Mouse (Mus musculus) stomach, embryonic 16.5 days (tissue): ENCODE results near the gene Csf1. TPM values are rescaled to one million over a fixed set of nuclear protein-coding genes. Genes with fewer than 3 reads are reported as not detected.

Experiments used
- ATAC-seq: fragments of 200-750 bp; cut with Nextera tagmentation; 2 replicates; pipeline ENCODE4 v1.8.0; 2017; ENCODE audit warnings: moderate number of reproducible peaks, moderate TSS enrichment; ENCODE audit not compliant: insufficient read depth, low FRiP score
- H3K27ac ChIP-seq: fragments of 300-500 bp; sonication (generic); 2 replicates; pipeline ENCODE4 v1.5.1; 2014; ENCODE audit warnings: low read length
- H3K27me3 ChIP-seq: fragments of 300-500 bp; sonication (generic); 2 replicates; pipeline ENCODE4 v1.6.1; 2014; ENCODE audit warnings: low read length, control low read depth, mixed read lengths; ENCODE audit not compliant: control insufficient read depth, insufficient read depth
- H3K36me3 ChIP-seq: fragments of 300-500 bp; sonication (generic); 2 replicates; pipeline ENCODE4 v1.6.1; 2014; ENCODE audit warnings: low read length; ENCODE audit not compliant: control insufficient read depth, insufficient read depth
- H3K4me1 ChIP-seq: fragments of 300-500 bp; sonication (generic); 2 replicates; pipeline ENCODE4 v1.6.1; 2014; ENCODE audit warnings: low read length, control low read depth, mixed read lengths; ENCODE audit not compliant: control insufficient read depth, insufficient read depth
- H3K4me2 ChIP-seq: fragments of 300-500 bp; sonication (generic); 2 replicates; pipeline ENCODE4 v1.6.1; 2014; ENCODE audit warnings: low read depth, low read length, mixed read lengths
- H3K4me3 ChIP-seq: fragments of 300-500 bp; sonication (generic); replicated peaks from 2 replicates; pipeline ENCODE4 v1.5.1; 2014; ENCODE audit warnings: mild to moderate bottlenecking, low read length
- H3K9ac ChIP-seq: fragments of 300-500 bp; sonication (generic); 2 replicates; pipeline ENCODE4 v1.6.1; 2014; ENCODE audit warnings: low read length
- H3K9me3 ChIP-seq: fragments of 300-500 bp; sonication (generic); replicated peaks from 2 replicates; pipeline ENCODE4 v1.6.1; 2016; ENCODE audit warnings: low read length, control low read depth; ENCODE audit not compliant: control insufficient read depth
- WGBS: fragments of 180-500 bp; shearing (Covaris S2); extraction: QIAGEN DNeasy Blood & Tissue Kit; methylation state at CpG from one replicate; pipeline ENCODE4 v1.1.7; 2014; 5-methylcytosine and 5-hydroxymethylcytosine counted together
- polyA plus RNA-seq: library from polyadenylated mRNA; unstranded; fragments of >200 nt; fragmentation: Nextera tagmentation; extraction: Ambion mirVana; gene quantifications from 2 replicates; pipeline ENCODE4 v1.2.1, GENCODE M21; 2015

Csf1 gene
- polyA plus RNA-seq, result 19.2 and 20.2 TPM in 2 replicates

DNA sequence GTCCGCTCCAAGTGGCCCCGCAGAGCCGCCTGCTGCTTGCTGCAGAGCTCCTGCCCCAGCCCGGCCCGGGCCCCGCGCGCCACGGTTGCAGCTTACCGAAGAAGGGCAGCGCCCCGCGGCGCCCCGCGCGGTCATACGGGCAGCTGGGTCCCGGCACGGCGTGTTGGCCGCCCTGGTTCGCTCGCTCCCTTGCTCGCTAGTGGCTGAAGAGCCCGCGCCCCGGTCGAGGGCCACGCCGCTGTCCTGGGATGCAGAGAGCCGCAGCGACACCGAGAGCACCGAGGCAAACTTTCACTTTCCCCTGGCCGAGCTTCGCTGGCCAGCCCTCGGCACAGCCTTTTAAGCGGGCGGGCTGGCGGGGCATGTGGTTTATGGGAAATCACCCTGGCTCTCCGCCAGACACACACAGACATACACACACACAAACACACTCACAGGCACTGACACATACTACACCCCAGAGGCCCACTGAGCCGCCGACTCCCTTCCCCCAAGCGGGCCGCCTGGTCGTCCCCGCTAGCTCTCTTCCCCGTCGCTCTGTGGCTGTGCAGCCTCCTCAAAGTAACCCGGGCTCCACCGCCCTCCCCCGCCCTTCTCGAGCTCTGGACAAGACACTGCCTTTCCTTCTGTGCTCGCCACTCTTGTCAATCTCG, at the start of gene Csf1:
Csf1 (minus strand) TSS at position 541 of the 653 bp plus-strand sequence.
- Histone ChIP-seq H3K27ac (peak within 1 kb of the TSS; percentile 90), H3K27me3 (0 out of 2 replicates have a peak, but pooled peaks cover 2% of the 10 kb centered on the region), H3K9me3 (no peaks in the 10 kb centered on the region), H3K4me1 (peaks cover 22% of the 10 kb centered on the region), H3K4me3 (peak within 1 kb of the TSS; percentile 76), H3K4me2 (peak within 1 kb of the TSS; percentile 84), H3K9ac (peak within 1 kb of the TSS; percentile 93), H3K36me3 (no peaks in the 10 kb centered on the region)
- peak; percentile 88 for ATAC-seq
- under 1% methylated on average over 56 of the region's 56 CpGs for WGBS

DNA sequence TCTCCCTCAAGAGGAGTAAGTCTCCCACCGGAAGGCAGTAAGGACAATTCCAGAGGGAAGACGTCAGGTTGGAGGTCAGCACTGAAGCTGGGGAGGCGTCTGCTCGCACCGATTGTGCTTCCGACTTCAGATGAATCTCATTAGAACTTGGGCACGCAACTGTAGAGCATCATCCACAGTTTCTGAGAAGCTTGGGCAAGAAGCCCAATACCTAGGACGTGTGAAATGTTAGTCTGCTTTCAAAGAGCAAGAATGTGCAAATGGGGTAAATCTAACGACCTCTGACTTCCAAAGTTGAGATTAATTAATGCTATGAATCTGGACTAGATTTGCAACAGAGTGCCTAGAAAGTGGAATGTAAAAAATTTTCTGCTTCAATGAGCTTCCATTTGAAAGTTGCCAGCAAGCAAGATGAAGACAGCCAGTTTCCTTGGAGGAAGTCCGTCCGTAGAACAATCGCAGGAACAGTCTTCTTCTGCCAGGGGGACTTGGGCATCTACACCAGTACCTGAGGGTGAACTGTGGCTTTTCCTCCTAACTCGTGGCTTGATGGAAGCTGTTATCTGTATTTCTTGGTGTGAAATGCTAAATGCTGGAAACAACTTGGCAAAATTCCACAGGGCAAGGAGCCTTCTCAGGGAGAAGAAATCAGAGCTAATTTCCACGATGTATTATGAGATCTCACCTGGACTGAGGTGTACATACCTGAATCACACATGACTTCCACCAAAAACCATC, 47.9 kb upstream of the Csf1 start:
- H3K27ac ChIP-seq, result peak overlapping the region; percentile 36
- no peak overlapping the region for H3K9ac ChIP-seq
- peaks cover 28% of the 10 kb centered on the region for H3K4me1 ChIP-seq
- H3K27me3 ChIP-seq, result no peaks in the 10 kb centered on the region
- 42% methylated on average over 14 of the region's 14 CpGs for WGBS
- no peak overlapping the region for H3K4me3 ChIP-seq
- H3K9me3 ChIP-seq, result no peaks in the 10 kb centered on the region
- no peaks in the 10 kb centered on the region for H3K36me3 ChIP-seq
- ATAC-seq, result no peak
- H3K4me2 ChIP-seq, result 0 out of 2 replicates have a peak overlapping the region, but pooled peaks have one; percentile 9

DNA sequence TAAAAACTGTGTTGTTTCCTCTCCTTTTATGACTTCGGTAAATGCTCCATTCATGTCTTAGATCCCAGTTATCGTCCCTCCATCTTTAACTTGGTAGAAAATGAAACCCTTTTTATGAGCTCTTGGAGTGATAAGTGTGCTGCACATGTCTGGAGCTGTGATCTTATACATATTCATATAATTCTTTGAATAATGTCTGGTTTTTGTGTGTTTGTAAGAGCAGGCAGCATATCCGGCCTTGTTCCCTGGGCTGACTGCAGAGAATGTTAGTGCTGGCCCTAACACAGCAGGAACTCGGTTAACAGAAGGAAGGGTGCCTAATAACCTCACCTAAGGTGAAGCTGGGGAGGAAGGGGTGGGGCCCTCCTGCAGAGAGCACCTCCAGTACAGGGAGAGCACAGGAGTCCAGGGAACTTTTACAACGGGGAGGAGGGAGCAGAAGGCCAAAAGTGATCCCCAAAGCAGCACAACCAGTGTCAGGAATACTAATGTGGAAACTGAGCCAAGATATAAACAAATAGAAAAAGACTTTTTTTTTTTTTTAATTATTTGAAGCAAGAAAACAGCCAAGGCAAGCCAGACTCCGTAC, 47.2 kb upstream of the Csf1 start:
- H3K36me3 ChIP-seq, result no peaks in the 10 kb centered on the region
- no peak overlapping the region for H3K9ac ChIP-seq
- no peak overlapping the region for H3K4me3 ChIP-seq
- no peaks in the 10 kb centered on the region for H3K9me3 ChIP-seq
- H3K27me3 ChIP-seq, result no peaks in the 10 kb centered on the region
- WGBS, result 39% methylated on average over 6 of the region's 6 CpGs
- H3K27ac ChIP-seq, result peak overlapping the region; percentile 38
- 0 out of 2 replicates have a peak overlapping the region, but pooled peaks have one; percentile 9 for H3K4me2 ChIP-seq
- no peak for ATAC-seq
- H3K4me1 ChIP-seq, result peaks cover 28% of the 10 kb centered on the region

- Histone ChIP-seq H3K4me1 (peaks cover 32% of the 10 kb centered on the region), H3K36me3 (no peaks in the 10 kb centered on the region), H3K27ac (no peak overlapping the region), H3K9ac (no peak overlapping the region), H3K9me3 (no peaks in the 10 kb centered on the region), H3K4me2 (no peak overlapping the region), H3K27me3 (no peaks in the 10 kb centered on the region), H3K4me3 (no peak overlapping the region)
- no peak for ATAC-seq
- WGBS, result 91% methylated on average over 1 of the region's 1 CpGs
These were observed 46.6 kb upstream of the Csf1 start for GRCm38 (mm10) chr3:107806916-107807315.

GRCm38 (mm10) chr3:107804799-107805198, 44.5 kb upstream of the Csf1 start:
- Histone ChIP-seq H3K4me3 (no peak overlapping the region), H3K4me1 (peaks cover 25% of the 10 kb centered on the region), H3K4me2 (no peak overlapping the region), H3K36me3 (no peaks in the 10 kb centered on the region), H3K27me3 (no peaks in the 10 kb centered on the region), H3K9ac (no peak overlapping the region), H3K27ac (no peak overlapping the region), H3K9me3 (no peaks in the 10 kb centered on the region)
- ATAC-seq, result no peak
- 90% methylated on average over 1 of the region's 1 CpGs for WGBS

GRCm38 (mm10) chr3:107802185-107802946, 42.1 kb upstream of the Csf1 start:
- H3K27ac ChIP-seq, result no peak overlapping the region
- H3K4me2 ChIP-seq, result no peak overlapping the region
- H3K9ac ChIP-seq, result no peak overlapping the region
- H3K9me3 ChIP-seq, result no peaks in the 10 kb centered on the region
- 71% methylated on average over 8 of the region's 8 CpGs for WGBS
- H3K36me3 ChIP-seq, result no peaks in the 10 kb centered on the region
- H3K27me3 ChIP-seq, result no peaks in the 10 kb centered on the region
- peaks cover 5% of the 10 kb centered on the region for H3K4me1 ChIP-seq
- ATAC-seq, result no peak
- H3K4me3 ChIP-seq, result no peak overlapping the region

- Histone ChIP-seq H3K4me2 (no peak overlapping the region), H3K4me1 (peaks cover 5% of the 10 kb centered on the region; the same call in 1 of the 2 replicates), H3K9ac (no peak overlapping the region), H3K4me3 (no peak overlapping the region), H3K27ac (no peak overlapping the region), H3K9me3 (no peaks in the 10 kb centered on the region), H3K27me3 (no peaks in the 10 kb centered on the region), H3K36me3 (no peaks in the 10 kb centered on the region)
- WGBS, result 91% methylated on average over 5 of the region's 5 CpGs
- ATAC-seq, result no peak
These were observed 38.7 kb upstream of the Csf1 start for GRCm38 (mm10) chr3:107798946-107799345.

DNA sequence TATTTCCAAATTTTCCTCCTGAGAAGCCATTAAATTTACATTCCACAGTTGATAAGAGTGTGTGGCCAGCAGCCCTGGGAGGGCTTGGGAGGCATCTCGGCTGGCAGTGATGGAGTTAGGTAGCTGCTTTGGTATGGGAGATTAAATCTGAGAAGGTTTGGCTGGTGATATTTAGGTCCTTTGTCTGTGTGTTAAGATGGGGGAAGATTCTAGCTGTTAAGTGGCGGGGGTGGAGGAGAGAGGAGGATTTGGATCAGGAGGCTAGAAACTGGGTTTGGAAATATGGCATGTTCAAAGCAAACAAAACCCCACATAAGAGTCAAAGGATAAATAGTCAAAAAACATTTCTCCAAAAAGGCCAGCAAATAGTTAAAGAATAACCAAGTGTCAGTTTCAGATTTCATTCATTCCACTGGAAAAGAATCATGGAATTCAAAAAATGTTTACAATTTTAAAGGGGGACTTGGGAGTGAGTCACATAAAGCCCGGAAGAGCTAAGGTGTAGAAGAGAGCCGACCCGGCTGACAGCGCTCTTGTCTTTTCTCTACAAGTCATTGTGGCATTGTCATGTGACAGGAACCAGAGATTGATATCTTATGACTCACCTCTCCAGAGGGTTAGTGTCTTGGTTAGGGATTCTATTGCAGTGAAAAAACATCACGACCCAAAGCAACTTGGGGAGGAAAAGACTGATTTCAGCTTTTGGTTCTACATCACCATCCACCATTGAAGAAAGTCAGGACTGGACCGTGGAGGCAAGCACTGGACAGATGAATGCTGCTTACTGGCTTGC, 36.1 kb upstream of the Csf1 start:
- Histone ChIP-seq H3K27me3 (no peaks in the 10 kb centered on the region), H3K9me3 (no peaks in the 10 kb centered on the region), H3K4me1 (peaks cover 12% of the 10 kb centered on the region; the same call in 1 of the 2 replicates), H3K4me3 (no peak overlapping the region), H3K36me3 (no peaks in the 10 kb centered on the region), H3K27ac (no peak overlapping the region), H3K4me2 (no peak overlapping the region), H3K9ac (no peak overlapping the region)
- 52% methylated on average over 8 of the region's 8 CpGs for whole genome bisulfite sequencing
- ATAC-seq, result no peak
